Mouse (Mus musculus) bone marrow macrophage, adult 2 months (primary cell): ENCODE data around the gene Elp5.

Source experiments
- CTCF ChIP-seq: IDR thresholded peaks from 2 replicates; pipeline ENCODE4 v1.5.1; 2012; ENCODE audit warnings: low read depth, mild to moderate bottlenecking, low read length, moderate library complexity
- POLR2A ChIP-seq: IDR thresholded peaks from 2 replicates; pipeline ENCODE4 v1.6.1; 2012; ENCODE audit warnings: mild to moderate bottlenecking, low read depth, low read length, borderline replicate concordance

DNA sequence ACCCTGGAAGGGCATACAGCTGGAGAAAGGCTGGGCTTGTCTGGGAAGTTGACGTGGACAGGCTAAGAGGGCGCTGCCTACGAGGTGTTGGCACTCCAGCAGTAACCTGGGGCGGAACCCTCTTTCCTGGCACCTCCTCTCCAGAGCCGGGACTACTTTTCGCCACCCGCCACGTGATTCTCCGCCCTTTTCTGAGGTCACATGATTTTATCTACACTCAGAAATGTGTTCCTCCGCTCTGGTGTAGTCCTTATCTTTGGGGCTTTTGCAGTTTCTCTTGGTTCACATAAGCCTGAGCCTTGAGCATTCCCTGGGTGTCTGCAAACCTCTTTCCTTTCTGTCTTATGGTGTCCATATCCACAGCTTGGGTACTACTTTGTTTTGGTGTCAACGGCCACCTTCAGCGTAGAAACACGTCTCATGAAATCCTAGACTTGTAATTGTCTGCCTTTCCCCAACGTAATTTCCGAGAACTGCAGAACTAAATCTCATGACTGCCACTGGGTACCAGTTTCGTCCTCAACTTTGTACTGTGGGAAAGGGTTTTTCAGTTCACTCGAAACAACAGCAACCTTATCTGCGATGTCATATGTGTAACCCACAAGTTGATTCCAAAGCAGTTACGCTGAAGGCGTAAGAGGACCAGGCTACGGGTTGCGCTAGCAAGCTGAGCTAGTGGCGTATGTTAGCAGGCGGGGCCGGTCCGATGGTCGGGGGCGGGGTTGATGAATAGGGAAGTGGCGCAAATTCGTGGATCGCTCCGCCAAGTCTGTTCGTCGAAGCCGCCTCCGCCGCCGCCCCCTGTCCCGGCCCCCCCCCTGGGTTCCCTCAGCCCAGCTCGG, 8.8 kb upstream of the Elp5 start, which contains the start of gene Gabarap:
- no peak for TF ChIP-seq CTCF
- no peak for TF ChIP-seq POLR2A
